Mouse (Mus musculus): Measurements from ENCODE around the gene Dgcr2.

The Dgcr2 gene

DNA sequence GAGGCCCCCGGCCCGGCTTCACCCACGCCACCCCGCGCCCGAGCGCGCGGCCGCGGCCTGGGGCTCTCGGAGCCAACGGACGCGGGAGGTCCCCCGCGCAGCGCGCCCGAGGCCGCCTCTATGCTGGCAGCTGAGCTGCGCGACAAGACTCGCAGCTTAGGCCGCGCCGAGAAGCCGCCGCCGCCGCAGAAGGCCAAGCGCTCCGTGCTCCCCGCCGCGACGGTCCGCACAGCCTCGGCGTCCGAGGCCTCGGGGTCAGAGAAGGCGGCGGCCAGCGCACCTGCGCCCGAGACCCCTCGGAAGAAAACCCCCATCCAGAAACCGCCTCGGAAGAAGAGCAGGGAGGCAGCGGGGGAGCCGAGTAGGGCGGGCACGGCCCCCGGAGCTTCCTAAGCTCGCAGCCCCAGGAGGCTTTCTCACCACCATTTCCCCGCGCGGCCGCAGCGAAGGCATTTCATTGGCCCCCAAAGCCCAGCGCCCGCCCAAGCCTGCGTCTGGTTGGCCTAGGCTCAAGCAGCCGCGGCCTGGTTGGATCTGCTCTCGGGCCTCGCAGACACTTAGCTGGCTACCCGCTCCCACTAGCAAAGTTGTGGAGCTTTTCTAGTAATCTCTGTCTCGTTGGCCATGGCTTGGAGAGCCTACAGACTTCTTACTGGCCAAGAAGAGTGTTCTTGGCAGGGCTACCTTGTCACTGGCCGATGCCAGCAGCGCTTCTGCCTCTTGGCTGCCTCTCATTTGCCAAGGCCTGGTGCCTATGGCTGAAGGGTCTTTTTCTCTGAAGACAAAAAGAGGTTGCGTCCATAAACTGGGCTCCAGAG is 91.0 kb downstream of the Dgcr2 start:
- DNase-seq = peak; percentile 86

DNA sequence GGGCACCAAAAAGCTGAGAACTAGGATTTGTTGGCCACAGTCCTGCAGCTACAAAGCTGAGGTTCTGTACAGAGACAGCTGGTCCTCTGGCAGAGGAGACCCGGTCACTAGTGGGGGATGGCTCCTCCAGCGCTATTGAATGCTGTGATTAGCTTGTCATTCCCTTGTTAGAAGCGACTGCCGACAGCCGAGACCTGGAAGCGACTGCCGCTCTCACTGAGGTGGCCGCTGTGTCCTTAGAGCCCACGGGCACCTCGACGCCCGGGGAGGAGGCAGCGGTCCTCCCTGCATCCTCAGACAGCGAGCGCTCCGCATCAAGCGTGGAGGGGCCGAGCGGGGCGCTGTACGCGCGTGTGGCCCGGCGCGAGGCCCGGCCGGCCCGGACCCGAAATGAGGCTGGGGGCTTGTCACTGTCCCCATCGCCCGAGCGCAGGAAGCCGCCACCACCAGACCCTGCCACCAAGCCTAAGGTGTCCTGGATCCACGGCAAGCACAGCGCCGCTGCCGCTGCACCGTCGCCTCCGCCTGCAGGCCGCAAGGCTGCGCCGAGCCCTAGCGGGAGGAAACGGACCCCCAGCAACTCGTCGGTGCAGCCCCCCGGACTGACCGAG is 91.7 kb downstream of the Dgcr2 start:
- DNase-seq = no peak

DNA sequence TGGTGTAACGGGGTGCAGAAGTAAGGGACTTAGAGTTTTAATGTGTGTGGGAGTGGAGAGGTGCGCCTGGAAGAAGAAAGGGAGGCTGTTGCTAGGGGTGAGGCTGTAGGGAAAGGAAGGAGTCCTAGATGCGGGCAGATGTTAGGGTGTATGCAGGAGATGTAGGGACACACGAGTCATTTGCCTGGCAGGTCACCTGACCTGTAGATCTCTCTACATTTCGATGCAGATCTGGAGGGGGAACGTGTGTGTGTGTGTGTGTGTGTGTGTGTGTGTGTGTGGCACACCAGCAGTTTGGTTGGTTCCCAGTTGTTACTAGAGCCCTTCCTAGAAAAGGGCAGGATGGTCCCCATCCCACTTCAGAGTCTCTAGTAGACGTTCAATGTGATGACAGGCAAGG is 93.4 kb downstream of the Dgcr2 start:
- no peak for DNase-seq

DNA sequence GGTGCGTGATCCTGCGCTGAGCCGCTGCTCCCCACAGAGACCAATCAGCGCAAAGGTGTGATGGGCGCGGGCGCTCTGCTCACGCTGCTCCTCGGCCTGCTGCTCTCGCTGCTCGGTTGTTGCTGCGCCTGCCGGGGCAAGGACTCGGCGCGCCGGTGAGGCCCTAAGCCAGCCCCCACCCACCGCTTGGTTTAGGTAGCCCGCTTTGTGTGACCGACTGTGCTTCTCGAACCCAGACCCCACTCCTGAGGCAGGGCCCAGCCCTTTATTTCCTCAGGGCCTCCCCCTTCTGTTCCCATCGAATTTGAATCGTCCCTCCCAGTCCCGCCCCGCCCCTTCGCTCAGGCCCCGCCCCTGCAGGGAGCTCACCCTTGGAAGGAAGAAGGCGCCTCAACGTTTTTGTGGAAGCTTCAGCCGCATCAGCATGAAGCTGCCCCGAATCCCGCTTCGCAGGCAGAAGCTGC is 93.9 kb downstream of the Dgcr2 start:
- peak; percentile 51 for DNase-seq

DNA sequence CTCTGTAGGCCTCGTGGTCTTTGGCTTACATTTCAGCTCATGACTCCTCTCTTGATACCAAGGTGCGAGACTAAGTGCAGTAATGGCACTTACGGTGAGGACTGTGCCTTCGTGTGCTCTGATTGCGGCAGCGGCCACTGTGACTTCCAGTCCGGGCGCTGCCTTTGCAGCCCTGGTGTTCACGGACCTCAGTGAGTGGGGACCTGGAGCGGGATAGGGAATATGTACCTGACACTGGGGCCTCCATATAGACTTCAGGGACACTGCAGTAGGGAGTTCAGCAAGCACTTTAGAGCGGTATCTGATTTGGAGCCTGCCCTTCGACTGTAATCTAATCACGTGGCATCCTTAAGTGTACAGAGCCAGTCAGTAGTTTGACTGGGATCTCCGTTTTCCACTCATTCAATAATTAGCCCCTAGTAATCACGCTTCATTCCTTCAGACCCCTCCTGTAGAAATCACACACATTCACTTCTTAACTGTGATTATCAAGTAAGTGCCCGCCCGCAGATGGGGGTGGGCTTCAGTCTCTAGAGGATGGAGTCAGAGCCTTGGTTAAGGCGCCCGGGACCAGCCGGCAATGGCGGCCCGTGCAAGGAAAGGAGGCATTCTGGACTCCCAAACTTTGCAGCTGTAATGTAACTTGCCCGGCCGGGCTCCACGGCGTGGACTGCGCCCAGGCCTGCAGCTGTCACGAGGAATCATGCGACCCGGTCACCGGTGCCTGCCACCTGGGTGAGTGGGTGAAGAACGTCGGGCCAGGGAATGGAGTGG is 94.5 kb downstream of the Dgcr2 start:
- no peak for DNase-seq

DNA sequence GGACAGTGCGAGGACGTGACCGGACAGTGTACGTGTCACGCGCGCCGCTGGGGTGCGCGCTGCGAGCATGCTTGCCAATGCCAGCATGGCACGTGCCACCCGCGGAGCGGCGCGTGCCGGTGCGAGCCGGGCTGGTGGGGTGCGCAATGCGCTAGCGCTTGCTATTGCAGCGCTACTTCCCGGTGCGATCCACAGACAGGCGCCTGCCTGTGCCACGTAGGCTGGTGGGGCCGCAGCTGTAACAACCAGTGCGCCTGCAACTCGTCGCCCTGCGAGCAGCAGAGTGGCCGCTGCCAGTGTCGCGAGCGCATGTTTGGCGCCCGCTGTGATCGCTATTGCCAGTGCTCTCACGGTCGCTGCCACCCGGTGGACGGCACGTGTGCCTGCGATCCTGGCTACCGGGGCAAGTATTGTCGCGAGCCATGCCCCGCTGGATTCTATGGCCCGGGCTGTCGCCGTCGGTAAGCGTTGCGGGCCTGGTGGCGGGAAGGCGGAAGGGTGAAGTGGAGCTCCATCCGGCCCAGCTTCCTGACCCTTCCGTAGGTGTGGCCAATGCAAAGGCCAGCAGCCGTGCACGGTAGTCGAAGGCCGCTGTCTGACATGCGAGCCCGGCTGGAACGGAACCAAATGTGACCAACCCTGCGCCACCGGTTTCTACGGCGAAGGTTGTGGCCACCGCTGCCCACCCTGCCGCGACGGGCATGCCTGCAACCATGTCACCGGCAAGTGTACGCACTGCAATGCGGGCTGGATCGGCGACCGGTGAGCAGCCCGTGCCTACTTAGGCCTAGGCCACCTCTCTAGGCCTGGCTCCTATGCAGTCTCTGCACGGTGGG is 95.3 kb downstream of the Dgcr2 start:
- peak; percentile 57 for DNase-seq

DNA sequence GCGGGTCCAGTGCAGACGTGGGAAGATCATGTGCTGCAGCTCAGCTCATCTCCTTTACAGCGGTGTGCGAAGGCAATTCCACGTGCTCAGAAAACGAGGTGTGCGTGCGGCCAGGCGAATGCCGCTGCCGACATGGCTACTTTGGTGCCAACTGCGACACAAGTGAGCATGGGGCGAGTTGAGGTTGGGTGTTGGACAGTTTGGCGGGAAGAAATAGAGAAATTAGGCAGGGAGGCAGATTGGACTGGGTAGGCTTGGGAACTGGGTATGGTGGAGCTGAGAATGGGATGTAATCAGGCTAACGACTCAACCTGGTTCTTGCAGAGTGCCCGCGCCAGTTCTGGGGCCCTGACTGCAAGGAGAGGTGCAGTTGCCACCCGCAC is 95.9 kb downstream of the Dgcr2 start:
- no peak for DNase-seq

DNA sequence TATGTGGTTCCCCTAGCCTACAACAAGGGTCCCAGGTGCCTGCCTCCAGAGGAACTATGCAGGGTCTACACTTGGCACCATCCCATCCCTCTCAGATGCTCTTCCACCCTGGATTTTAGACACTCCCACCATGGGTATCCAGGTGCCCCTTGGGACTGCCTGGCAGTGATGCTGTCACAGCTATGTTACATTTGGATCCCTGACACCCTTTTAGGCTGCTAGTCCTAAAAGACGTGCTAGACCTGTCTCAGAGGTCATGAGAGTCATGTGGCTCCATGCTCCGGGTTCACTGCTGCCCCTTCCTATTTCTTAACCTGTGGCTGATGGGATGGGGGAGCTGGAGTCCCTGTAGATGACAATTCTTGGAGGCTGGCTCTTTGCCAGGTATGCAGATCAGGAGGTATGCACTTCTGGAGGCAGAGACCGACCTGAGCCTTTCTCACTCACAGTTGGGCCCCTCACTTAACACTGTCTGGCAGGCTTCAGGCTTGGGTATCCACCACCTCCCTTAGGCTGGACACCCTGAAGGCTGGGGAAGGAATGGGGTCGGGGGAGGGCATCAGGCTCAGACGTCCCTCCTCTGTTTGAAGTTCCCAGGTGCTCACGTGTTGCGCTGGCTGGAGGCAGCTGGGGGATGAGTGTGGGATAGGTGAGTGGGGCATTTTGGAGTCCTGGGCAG is 96.4 kb downstream of the Dgcr2 start:
- DNase-seq = no peak

DNA sequence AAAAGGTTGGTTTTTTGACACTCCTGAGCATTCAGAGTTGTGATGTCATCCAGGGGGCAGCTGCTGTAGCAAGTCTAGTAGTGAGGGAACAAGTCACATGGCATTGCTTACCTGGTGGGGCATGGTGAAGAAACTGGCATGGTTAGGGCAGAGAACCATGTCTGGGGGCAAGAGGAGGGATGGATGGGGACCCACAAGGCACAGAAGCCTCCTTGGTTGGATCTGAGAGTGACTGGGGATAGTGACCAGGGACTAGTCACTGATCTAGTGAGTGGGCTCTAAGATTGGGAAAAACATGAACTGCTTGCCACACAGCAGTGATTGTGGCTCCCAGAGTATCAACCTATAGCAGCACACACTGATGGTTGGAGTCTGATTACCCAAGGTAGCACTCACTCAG is 98.8 kb downstream of the Dgcr2 start:
- DNase-seq = no peak

DNA sequence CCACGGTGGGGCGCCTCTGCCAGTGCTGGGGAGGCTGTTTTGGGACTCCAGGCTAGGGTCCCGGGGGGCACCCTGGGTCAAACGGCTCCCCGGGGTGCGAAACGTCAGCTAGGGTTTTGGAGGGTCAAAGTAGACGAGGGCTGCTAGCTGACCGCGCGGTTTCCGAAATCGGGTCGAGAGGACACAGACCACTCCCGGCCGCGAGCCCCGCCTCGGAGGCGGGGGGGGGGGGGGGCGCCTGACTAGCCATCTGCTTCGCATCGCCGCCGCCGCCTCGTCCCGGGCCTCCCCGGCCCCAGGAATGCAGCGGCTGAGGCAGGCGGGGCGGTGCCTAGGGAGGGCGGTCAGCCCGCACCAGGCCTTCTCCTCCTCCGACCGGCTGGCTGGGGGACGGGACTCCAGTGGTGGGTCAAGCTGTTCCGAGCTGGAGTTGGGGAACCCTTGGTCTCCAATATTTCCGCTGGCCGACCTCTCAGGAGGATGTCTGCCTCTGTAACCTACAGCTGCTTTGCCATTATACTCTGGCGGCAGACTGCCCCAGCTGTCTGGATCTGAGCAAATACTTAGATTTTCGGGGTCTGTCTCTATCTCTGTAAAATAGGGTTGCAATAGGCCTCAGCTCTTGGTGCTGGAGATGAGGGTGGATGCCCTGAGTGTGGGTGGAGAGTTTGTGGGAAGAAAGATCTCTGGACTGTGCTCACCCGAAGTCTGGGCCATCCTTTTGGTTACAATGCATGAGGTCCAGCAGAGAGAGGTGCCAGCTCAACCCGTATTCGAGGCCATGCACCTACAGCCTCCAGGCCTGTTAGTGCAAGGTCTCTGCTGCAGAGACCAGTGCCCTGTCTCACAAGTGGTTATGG is 99.8 kb downstream of the Dgcr2 start:
- DNase-seq = peak; percentile 57

DNA sequence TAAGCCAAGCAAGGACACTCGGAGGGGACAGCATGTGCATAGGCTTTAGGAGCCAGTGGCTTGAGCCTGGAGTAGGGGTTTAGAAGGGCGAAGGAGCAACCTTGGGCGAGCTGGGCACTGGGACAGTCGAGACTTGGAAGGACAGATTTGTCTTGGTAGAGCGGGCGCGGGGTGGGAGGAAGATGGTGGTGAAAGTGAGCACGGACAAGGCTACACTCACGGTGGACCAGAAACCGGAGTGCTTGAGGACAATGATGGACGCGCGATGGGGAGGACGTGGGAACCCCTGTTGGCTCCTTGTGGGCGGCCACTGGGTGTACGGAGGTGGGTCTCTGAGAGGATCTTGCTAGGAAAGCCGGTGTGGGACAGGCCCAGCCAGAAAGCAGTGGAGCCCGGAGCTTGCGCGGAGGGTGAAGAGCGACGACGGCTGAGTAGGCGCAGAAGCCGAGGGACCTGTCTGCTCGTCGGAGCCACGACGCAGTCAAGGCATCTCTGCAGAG is 100.5 kb downstream of the Dgcr2 start:
- no peak for DNase-seq

DNA sequence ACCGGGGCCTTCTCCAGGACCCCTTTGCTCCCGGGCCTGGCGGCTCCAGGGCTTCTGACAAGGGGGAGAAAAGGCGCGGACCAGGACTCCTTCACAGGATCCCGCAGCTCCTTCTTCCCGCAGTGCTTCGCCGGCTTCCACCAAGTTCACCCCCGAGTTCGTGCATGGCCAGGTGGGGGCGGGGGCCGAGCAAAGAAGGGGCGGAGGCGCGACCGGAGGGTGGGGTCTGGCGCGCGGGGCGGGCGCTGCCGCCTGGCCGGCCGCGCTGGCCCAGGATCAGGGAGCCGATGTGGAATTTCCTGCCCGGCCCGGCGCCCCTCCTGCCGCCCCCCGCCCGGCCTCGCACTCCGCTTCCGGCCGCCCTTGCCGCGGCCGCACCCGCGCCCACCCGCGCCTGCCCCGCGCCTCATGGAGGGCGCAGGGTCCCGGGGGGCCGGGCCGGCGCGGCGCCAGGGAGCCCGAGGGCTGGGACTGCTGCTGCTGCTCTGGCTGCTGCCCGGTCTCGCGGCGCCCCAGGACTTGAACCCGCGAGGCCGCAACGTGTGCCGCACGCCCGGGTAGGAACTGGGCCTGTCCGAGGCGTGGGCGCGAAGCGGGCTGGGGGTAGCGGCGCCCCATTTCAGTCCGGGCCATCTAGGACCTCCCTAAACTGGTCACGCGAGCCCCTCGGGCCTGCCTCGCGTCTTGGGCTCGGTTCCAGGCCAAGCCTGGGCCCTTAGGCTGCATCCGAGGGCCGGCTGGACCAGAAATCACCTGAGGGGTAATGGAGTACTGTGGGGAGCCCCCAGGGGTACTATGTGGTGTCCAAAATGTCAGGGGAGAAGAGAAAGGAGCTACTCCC is 101.2 kb downstream of the Dgcr2 start, which contains the start of gene Scarf2:
Gene Scarf2 (plus strand): TSS at position 312 of the 841 bp plus-strand sequence.
- peak; percentile 48 for DNase-seq

DNA sequence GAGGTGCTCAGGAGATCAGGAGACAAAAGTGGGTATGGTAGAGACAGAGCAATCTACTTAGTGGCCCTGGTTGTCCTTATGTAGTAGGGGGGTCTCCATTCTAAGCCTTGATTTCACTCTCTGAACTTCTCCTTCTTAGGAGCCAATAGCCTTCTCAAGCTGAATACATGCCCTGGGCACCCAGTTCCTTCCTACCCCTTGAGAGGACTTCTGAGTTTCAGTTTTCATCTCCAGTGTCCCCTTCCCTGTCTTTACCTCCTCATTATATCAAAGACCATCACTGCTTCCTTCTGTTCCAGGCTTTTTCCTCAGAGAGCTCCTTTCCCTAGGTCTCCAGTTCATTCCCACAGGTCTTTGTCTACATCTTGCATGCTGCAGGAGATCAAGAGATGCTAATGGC is 101.8 kb downstream of the Dgcr2 start:
- no peak for DNase-seq

DNA sequence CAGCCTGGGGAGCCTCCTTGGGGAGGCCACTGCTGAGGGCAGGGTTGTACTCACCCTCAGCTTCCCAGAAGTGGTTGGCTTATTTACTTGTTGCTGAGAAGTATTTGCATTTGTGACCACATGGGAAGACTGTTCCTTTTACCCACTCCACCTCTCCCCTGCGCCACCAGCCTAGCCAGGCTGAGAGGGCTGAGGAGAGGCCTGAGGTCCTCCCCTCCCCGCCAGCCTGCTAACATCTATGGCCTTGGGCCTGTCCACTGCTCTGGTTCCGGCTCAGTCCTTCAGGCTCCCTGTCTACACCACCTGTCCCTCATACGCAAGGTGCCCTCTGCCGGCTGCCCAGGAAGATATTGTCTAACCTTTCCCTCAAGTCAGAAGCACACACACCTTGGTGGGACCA is 102.7 kb downstream of the Dgcr2 start:
- DNase-seq = no peak

DNA sequence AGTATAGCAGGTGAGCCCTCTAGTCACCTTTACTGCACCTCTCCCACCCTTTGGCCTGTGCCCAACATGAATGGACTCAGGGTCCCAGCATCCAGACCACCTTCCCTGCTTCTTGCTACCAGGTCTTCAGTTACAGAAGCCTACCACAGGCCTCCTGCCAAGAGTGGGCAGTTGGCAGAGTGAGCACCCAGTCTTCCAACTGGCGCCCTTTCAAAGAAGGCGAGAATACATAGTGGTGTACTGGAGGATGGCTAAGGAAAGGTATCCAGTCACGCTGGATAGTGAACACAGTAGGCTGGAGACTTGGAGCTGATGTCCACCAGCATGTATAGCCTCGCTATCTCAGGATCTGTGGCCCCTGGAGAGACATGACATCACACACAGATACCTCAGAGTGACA is 104.3 kb downstream of the Dgcr2 start:
- no peak for DNase-seq

DNA sequence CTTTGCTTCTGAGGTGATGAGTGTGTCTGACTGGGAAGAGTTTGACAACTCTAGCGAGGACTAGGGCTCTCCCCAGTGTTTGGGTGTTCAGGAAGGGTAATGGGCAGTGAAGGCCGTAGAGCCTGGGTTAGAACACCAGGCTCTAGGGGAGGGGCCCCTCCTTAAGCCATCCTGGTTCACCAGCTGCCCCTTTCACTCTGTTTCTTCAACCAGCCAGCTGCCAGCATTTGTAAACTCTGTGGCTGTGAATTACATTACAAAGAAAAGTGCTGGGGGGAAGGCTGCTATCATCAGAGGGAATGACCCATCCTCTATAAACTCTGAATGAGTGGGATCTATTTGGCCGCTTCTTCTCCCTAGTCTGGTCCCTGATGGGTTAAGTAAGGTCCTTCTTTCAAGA is 105.6 kb downstream of the Dgcr2 start:
- no peak for DNase-seq
